Mouse (Mus musculus) spleen, postnatal 36 days (tissue): Measurements from ENCODE around the gene Map6.
"Not testable (repeated sequence)": the region's sequence is repeated elsewhere in the genome, so short reads cannot be mapped to it uniquely, and the experiment has no call there.

Experiments
- DNase-seq, 2 experiments: peaks; one replicate each; pipeline ENCODE4 v3.0.0; 2022; ENCODE audit warnings: low spot score in 2 of 2, mixed read lengths in 1 of 2

The Map6 gene

GRCm38 (mm10) chr7:99356244-99356930 is 89.1 kb downstream of the Map6 start:
- DNase-seq, result no peak

DNA sequence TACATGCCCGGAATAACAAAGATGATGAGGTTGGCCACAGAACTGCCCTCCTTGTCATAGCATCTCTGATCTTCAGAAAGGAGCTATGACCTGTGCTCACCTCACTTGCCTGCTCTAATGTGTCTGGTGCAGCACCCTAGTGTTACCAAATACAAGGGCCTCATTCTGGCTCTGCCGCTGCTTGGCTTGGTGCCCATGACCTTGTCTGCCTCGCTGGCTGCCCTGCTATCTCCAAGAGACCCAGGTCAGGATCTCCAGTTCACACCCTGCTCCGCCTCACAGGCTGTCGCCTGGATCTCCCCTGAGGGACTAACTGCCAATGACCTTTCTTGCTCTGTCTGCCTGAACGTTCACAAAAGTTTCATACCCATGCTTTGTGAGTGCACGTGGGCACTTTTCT is 90.0 kb downstream of the Map6 start:
- no peak for DNase-seq

DNA sequence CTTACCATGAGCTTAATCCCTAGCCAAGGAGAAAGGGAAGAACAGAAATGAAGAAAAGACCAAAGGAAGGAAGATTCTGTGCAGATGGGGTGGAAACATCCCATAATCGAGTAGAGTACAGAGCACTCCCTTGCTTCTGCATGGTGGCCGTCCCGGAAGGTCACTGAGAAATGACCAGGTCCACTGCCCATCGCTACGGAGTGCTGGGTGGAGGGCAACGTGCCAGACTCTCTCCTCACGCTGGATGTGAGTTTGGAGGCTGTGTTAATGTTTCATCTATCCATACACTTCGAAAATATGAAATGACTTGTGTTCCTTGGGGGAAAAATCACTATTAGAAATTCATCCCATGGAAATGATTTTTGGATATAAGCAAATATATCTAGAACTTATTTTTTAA is 91.1 kb downstream of the Map6 start:
- DNase-seq, result no peak

DNA sequence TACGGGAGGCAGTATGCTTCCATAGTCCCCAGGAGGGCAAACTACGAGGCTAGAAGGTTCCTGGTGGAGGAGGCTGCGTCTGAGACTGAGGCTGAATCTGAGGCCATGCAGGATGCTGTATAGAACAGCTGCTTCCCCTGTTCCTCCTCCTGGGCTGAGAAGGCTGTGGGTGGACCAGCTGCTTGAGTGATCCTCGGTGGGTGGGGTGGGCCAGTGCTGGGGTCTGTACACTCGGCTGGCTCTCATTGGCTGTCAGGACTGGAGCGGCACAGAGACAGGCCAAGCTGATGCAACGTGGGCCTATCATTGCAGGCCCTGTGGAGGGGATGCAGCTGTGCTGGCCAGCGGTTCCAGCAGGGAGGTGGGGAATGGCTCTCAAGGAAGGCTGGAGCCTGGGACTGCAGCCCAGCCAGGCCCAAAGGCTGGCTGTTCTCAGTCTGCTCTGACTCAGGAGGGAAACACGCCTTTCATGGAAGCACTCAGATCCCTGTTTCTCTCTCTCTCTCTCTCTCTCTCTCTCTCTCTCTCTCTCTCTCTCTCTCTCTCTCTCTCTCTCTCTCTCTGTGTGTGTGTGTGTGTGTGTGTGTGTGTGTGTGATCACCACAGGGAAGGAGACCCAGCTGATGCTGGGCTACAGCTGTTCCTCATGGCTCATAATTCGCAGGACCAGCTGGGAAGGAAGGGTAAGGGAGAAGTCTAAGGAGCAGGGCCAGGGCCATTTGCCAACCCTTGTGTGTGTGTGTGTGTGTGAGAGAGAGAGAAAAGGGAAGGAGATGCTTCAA is 93.0 kb downstream of the Map6 start:
- peak in 1 of 2 experiments; percentile 32 for DNase-seq

DNA sequence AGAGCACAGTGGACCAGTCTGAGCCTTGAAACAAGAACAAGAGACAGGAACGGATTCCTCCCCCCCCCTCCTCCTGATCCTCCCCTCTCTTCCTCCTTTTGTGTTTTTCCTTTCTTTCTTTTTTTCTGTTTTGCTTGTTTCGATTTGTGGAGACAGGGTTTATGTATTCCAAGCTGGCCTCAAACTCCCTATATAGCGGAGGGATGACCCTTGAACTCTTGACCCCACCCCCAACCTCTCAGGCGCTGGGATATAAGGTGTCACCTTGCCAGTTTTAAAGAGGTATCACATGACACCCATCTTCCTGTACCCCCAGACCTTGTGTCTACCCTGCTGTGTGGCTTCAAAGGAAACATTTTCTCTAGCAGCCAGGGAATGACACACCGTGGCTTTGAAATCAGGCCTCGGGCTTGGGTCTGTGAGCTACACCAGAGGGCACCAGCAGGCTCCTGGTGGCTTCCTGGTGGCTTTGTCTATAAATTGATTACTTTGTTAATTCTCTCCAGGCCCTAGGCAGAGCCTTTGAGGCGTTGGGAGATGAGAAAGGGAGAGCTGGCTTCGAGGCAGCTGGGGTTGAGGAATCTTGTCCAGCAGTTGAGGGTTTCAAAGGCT is 93.7 kb downstream of the Map6 start:
- no peak for DNase-seq

DNA sequence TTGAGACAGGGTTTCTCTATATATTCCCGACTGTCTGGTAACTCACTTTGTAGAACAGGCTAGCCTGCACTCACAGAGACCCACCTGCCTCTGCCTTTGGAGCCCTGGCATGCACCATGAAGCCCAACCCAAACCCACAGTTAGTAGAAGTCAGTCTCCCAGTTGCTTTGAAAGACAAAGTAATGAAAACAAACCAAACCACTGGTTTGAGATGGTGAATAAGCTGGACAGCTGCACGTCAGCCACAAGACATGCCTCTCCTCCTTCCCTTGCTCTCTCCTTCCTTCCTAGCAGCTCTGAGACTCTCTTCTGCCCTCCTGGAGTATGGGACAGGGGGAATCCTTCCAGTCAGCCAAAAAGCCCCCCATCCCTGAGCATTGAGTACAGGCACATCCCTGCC is 94.9 kb downstream of the Map6 start:
- DNase-seq, result no peak

DNA sequence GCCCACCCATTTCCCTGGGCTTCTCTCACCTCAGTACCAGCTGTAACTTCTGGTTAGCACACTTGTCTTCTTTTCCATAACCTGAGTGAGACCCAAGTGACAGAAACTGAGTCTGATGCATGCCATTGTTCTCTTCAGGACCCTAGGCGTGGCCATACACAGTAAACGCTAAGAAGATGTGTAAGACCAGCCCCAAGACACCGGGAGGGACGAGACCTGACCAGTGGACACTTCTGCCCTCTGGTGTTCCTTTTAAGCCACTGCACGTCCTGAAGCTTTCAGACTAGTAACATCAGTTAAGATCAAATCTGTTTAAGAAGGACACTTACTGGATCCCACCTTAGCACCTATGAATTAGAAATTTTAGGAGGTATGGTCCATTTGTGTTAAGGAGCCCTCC is 97.8 kb downstream of the Map6 start:
- DNase-seq, result no peak

DNA sequence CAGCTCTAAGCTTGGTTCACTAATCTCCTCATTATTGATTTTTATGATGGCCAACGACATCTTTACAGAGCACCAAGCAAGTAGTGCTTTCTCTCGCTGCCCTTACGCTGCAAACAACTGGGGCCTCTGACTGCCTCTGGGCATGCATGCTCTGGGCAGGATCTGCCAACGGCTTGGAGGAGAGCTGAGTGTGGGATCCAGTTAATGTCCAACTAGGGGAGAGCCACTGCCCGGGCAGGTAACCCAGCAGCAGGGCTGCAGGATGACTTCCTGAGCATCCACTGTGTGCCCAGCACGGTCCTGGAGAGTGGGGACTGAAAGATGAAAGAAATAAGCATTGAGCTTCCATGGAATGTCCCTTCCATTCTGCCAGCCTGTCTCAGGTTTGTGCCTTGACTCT is 99.5 kb downstream of the Map6 start:
- DNase-seq, result no peak

GRCm38 (mm10) chr7:99374325-99374724 is 107.1 kb downstream of the Map6 start:
- not testable (repeated sequence) for DNase-seq

DNA sequence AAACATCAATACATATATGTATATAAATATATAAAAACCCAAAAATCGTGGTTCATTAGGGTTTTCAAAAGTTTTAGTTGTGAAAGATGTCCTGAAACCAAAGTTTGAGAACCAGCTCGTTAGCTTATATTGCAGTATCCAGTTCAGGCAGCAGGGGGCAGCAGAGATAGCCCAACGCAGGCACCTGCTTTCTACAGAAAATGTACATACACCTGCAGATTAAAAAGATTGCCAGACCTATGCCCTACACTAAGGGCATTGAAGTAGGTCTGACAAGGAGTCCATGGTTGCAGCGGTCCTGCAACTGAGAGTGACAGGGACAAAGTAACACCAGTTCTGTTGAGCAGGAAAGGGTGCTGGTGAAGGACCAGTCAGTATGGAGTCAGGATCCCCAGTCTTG is 108.2 kb downstream of the Map6 start:
- peak; percentile 59 to 60 for DNase-seq

DNA sequence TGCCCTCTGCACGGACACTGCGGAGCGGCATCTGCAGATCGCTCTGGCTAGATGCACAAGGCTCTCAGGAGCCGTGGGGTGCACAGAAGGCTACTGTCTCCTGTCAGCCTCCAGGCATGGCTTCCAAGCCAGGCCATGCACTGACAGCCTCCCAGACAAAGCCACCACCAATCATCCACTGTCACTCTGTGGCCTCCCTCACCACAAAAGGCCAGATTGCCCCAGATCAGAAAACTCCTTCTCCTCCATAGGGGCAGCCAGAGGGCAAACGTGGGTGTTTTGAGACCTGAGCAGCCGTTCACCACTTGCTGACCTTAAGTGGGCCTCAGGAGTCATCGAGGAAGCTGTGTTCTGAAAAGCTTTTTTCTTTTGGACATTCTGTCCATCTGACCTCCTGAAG is 111.6 kb downstream of the Map6 start:
- DNase-seq, result no peak

- DNase-seq, result no peak
Observed at GRCm38 (mm10) chr7:99380491-99381213, 113.4 kb downstream of the Map6 start.

DNA sequence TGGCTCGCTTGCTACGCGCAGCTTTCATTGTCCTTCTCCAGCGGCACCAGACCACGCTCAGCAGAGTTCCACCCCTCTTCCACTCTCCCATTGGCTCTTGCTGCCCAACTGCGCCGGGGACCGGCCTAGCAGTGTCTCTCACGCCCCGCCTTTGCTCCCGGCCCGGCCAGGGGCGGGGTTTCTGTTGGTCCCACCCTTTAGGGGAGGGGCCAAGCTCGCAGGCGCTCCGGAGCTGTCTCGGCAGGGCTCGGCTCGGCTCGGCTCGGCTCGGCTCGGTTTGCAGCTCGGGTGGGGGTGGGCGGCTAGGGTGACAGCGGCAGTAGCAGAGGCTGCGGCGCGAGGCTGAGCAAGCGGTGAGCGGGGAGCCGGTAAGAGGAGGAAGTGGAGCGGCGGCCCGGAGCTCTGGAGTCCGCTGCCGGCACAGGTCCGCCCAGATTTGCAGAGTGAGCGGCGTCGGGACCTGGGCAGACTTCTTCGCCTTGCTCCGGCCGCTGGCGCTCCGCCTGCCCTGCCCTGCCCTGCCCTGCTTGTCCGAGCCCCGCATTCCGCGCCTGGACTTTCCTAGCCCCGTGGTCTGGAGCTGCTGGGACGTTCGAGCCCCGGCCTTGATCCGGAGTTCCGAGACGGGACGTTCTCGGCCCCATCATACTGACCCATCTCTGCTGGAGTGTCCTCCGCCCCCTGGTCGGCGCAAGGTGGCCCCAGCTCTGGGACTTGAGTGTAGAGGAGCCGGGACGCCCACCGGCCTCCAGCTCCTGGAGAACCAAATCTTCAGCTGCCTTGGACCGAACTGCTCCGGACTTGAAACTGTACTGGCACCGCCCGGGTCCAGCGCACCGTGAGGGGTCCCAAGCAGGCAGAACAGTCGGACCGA is 114.2 kb downstream of the Map6 start, which contains the start of gene Gdpd5:
TSS of gene Gdpd5 (plus strand) at position 201 of the 874 bp plus-strand sequence.
- peak; percentile 96 to 97 for DNase-seq

DNA sequence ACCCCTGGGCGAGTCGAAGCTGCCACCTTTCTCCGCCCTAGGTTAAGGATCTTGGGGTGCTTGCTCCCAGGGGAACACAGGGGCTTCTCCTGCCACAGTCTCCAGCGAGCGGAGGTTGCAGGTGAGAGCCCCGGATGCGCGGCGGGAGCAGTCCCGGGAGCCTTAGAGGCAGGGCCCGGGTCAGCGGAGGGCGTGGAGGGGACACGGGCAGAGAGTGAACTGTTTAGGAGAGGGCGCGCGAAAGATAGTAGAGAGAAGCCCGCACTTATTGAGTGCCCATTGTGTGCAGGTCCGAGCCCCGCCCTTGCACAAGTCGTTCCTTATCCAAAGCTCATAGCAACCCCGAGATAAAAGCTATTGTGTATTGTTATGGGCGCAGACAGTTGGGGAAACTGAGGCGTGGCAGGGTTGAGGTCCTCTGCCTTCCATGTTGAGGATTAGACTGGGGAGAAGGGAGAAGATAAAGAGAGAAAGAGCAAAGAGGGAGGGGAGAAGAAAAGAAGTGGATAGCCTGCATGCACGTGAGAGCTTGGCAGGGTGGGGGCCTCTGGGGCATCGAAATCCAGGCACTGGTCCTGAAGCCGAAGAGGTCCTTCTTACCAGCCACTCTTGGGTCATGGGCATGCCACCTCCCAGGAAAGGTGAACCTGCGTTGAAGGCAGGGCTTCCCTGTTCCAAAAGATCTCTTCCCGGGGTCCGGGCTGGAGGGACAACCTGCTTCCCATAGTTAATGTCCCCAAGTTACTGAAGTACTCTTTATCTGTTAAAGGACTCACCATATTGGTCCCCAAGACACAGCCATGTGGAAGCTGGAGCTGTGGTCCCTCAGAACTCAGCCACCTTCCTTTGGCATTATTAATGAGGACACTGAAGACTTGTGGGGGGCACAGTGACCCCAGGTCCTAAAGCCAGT is 115.1 kb downstream of the Map6 start:
- no peak for DNase-seq

GRCm38 (mm10) chr7:99383246-99383645 is 116.0 kb downstream of the Map6 start:
- no peak for DNase-seq

- no peak for DNase-seq
Observed at GRCm38 (mm10) chr7:99384101-99384611, 116.9 kb downstream of the Map6 start.

DNA sequence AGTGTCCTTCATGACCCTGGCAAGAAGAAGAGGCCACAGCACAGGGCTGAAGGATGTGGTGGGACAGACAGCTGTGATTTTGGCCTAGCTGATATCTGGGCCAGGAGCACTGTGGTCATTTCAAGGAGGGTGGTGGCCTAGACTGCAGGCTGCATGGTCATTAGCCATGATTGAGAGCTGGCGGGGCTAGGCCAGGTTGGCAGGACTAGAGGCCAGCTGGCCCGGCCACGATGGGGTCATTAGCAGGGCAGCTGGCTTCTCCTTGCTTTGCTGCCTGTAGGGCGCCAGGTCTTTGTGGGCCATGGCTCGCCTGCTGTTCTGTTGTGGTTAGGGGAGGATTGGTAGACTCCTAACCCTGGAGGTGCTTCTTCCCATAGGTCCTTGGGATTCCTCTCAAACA is 118.8 kb downstream of the Map6 start:
- DNase-seq, result no peak
